Mouse (Mus musculus): ENCODE measurements around the gene Wdr61. TPM values are rescaled to one million over a fixed set of nuclear protein-coding genes. Genes with fewer than 3 reads are reported as not detected.

Gene Wdr61
- polyA plus RNA-seq (2014; fragmentation: Nextera tagmentation; extraction: Ambion mirVana) = 141 and 159 TPM in 2 replicates

GRCm38 (mm10) chr9:54733921-54734638 is at the start of gene Wdr61:
Gene Wdr61, minus strand, starts transcription at chr9:54734519.
- no peak within 1 kb of the TSS for H3K27ac ChIP-seq (ENCODE audit: low read depth, low read length)

GRCm38 (mm10) chr9:54784003-54784402 is 49.7 kb upstream of the Wdr61 start:
- 70% methylated on average over 3 of the region's 3 CpGs for WGBS
- Histone ChIP-seq H3K36me3 (ENCODE audit: control insufficient read depth, insufficient read depth, low read length) (no peaks in the 10 kb centered on the region), H3K27me3 (replicated peaks; ENCODE audit: control insufficient read depth, insufficient read depth, low read length) (no peaks in the 10 kb centered on the region), H3K27ac (ENCODE audit: low read depth, low read length) (no peak overlapping the region), H3K9me3 (replicated peaks; ENCODE audit: control insufficient read depth, low read length) (no peaks in the 10 kb centered on the region), H3K4me2 (ENCODE audit: low read length) (no peak overlapping the region), H3K9ac (ENCODE audit: low read length) (no peak overlapping the region), H3K4me3 (ENCODE audit: low read depth, low read length) (no peak overlapping the region), H3K4me1 (ENCODE audit: control insufficient read depth, insufficient read depth, low read length) (peaks cover 3% of the 10 kb centered on the region; the same call in 1 of the 2 replicates)
- ATAC-seq (no peak), DNase-seq (ENCODE audit: low spot score) (no peak)

More at GRCm38 (mm10) chr9:54733921-54734638, at the start of gene Wdr61:
- DNase-seq (ENCODE audit: low spot score) = peak; percentile 97
- peak within 1 kb of the TSS; percentile 72 for H3K4me2 ChIP-seq (ENCODE audit: low read length)
- peaks cover 9% of the 10 kb centered on the region for H3K36me3 ChIP-seq (ENCODE audit: control insufficient read depth, insufficient read depth, low read length)
- ATAC-seq = peak; percentile 98
- no peaks in the 10 kb centered on the region for H3K9me3 ChIP-seq (replicated peaks; ENCODE audit: control insufficient read depth, low read length)
- H3K27me3 ChIP-seq (replicated peaks; ENCODE audit: control insufficient read depth, insufficient read depth, low read length) = no peaks in the 10 kb centered on the region
- H3K4me3 ChIP-seq (ENCODE audit: low read depth, low read length) = peak within 1 kb of the TSS; percentile 55
- H3K9ac ChIP-seq (ENCODE audit: low read length) = peak within 1 kb of the TSS; percentile 70
- 2% methylated on average over 32 of the region's 32 CpGs for WGBS
- H3K4me1 ChIP-seq (ENCODE audit: control insufficient read depth, insufficient read depth, low read length) = peaks cover 10% of the 10 kb centered on the region; the same call in 1 of the 2 replicates

GRCm38 (mm10) chr9:54782504-54782903 is 48.2 kb upstream of the Wdr61 start:
- Histone ChIP-seq H3K27ac (ENCODE audit: low read depth, low read length) (no peak overlapping the region), H3K9me3 (replicated peaks; ENCODE audit: control insufficient read depth, low read length) (no peaks in the 10 kb centered on the region), H3K4me3 (ENCODE audit: low read depth, low read length) (no peak overlapping the region), H3K27me3 (replicated peaks; ENCODE audit: control insufficient read depth, insufficient read depth, low read length) (no peaks in the 10 kb centered on the region), H3K9ac (ENCODE audit: low read length) (no peak overlapping the region), H3K4me2 (ENCODE audit: low read length) (no peak overlapping the region), H3K36me3 (ENCODE audit: control insufficient read depth, insufficient read depth, low read length) (no peaks in the 10 kb centered on the region), H3K4me1 (ENCODE audit: control insufficient read depth, insufficient read depth, low read length) (no peaks in the 10 kb centered on the region; the same call in 1 of the 2 replicates)
- 59% methylated on average over 15 of the region's 15 CpGs for WGBS
- ATAC-seq = no peak
- peak; percentile 19 for DNase-seq (ENCODE audit: low spot score)

GRCm38 (mm10) chr9:54779280-54779679 is 45.0 kb upstream of the Wdr61 start:
- WGBS = 81% methylated on average over 8 of the region's 8 CpGs
- Histone ChIP-seq H3K27me3 (replicated peaks; ENCODE audit: control insufficient read depth, insufficient read depth, low read length) (no peaks in the 10 kb centered on the region), H3K4me1 (ENCODE audit: control insufficient read depth, insufficient read depth, low read length) (no peaks in the 10 kb centered on the region), H3K9me3 (replicated peaks; ENCODE audit: control insufficient read depth, low read length) (no peaks in the 10 kb centered on the region), H3K4me3 (ENCODE audit: low read depth, low read length) (no peak overlapping the region), H3K9ac (ENCODE audit: low read length) (no peak overlapping the region), H3K4me2 (ENCODE audit: low read length) (no peak overlapping the region), H3K36me3 (ENCODE audit: control insufficient read depth, insufficient read depth, low read length) (no peaks in the 10 kb centered on the region), H3K27ac (ENCODE audit: low read depth, low read length) (no peak overlapping the region)
- peak; percentile 24 for DNase-seq (ENCODE audit: low spot score)
- ATAC-seq = no peak

- H3K4me1 ChIP-seq (ENCODE audit: control insufficient read depth, insufficient read depth, low read length) = no peaks in the 10 kb centered on the region
- WGBS = 79% methylated on average over 13 of the region's 13 CpGs
- no peak overlapping the region for H3K4me3 ChIP-seq (ENCODE audit: low read depth, low read length)
- H3K27ac ChIP-seq (ENCODE audit: low read depth, low read length) = no peak overlapping the region
- no peak overlapping the region for H3K9ac ChIP-seq (ENCODE audit: low read length)
- ATAC-seq (no peak), DNase-seq (ENCODE audit: low spot score) (peak; percentile 62)
- H3K27me3 ChIP-seq (replicated peaks; ENCODE audit: control insufficient read depth, insufficient read depth, low read length) = no peaks in the 10 kb centered on the region
- H3K36me3 ChIP-seq (ENCODE audit: control insufficient read depth, insufficient read depth, low read length) = no peaks in the 10 kb centered on the region
- H3K9me3 ChIP-seq (replicated peaks; ENCODE audit: control insufficient read depth, low read length) = no peaks in the 10 kb centered on the region
- H3K4me2 ChIP-seq (ENCODE audit: low read length) = no peak overlapping the region
Observed at GRCm38 (mm10) chr9:54776451-54776982, 42.2 kb upstream of the Wdr61 start.

- Histone ChIP-seq H3K27ac (ENCODE audit: low read depth, low read length) (no peak overlapping the region), H3K27me3 (replicated peaks; ENCODE audit: control insufficient read depth, insufficient read depth, low read length) (peaks cover 16% of the 10 kb centered on the region), H3K4me2 (ENCODE audit: low read length) (no peak overlapping the region), H3K4me1 (ENCODE audit: control insufficient read depth, insufficient read depth, low read length) (peaks cover 20% of the 10 kb centered on the region), H3K9me3 (replicated peaks; ENCODE audit: control insufficient read depth, low read length) (no peaks in the 10 kb centered on the region), H3K4me3 (ENCODE audit: low read depth, low read length) (no peak overlapping the region), H3K9ac (ENCODE audit: low read length) (no peak overlapping the region), H3K36me3 (ENCODE audit: control insufficient read depth, insufficient read depth, low read length) (no peaks in the 10 kb centered on the region)
- DNase-seq (ENCODE audit: low spot score) (no peak), ATAC-seq (no peak)
- 46% methylated on average over 11 of the region's 11 CpGs for WGBS
Observed at GRCm38 (mm10) chr9:54770140-54770780, 35.9 kb upstream of the Wdr61 start.

GRCm38 (mm10) chr9:54765336-54766085 is 31.2 kb upstream of the Wdr61 start:
- H3K9me3 ChIP-seq (replicated peaks; ENCODE audit: control insufficient read depth, low read length) = no peaks in the 10 kb centered on the region
- peaks cover 24% of the 10 kb centered on the region for H3K4me1 ChIP-seq (ENCODE audit: control insufficient read depth, insufficient read depth, low read length)
- ATAC-seq = no peak
- H3K9ac ChIP-seq (ENCODE audit: low read length) = peak overlapping the region; percentile 37; the same call in 1 of the 2 replicates
- no peaks in the 10 kb centered on the region for H3K36me3 ChIP-seq (ENCODE audit: control insufficient read depth, insufficient read depth, low read length)
- H3K4me3 ChIP-seq (ENCODE audit: low read depth, low read length) = peak overlapping the region; percentile 30
- peak; percentile 34 for DNase-seq (ENCODE audit: low spot score)
- H3K4me2 ChIP-seq (ENCODE audit: low read length) = peak overlapping the region; percentile 68
- under 1% methylated on average over 41 of the region's 41 CpGs for WGBS
- peaks cover 41% of the 10 kb centered on the region for H3K27me3 ChIP-seq (replicated peaks; ENCODE audit: control insufficient read depth, insufficient read depth, low read length)
- no peak overlapping the region for H3K27ac ChIP-seq (ENCODE audit: low read depth, low read length)

GRCm38 (mm10) chr9:54764561-54765217 is 30.4 kb upstream of the Wdr61 start, which contains the start of gene Crabp1:
Gene Crabp1, plus strand, starts transcription at chr9:54764748.
- Histone ChIP-seq H3K36me3 (ENCODE audit: control insufficient read depth, insufficient read depth, low read length) (no peaks in the 10 kb centered on the region), H3K4me3 (ENCODE audit: low read depth, low read length) (peak within 1 kb of the TSS; percentile 30), H3K9ac (ENCODE audit: low read length) (peak within 1 kb of the TSS; percentile 17; the same call in 1 of the 2 replicates), H3K4me2 (ENCODE audit: low read length) (peak within 1 kb of the TSS; percentile 68), H3K27ac (ENCODE audit: low read depth, low read length) (no peak within 1 kb of the TSS), H3K9me3 (replicated peaks; ENCODE audit: control insufficient read depth, low read length) (no peaks in the 10 kb centered on the region), H3K27me3 (replicated peaks; ENCODE audit: control insufficient read depth, insufficient read depth, low read length) (peaks cover 41% of the 10 kb centered on the region), H3K4me1 (ENCODE audit: control insufficient read depth, insufficient read depth, low read length) (peaks cover 21% of the 10 kb centered on the region)
- peak; percentile 58 for ATAC-seq
- DNase-seq (ENCODE audit: low spot score) = peak; percentile 44
- WGBS = 1% methylated on average over 44 of the region's 45 CpGs
